Mouse (Mus musculus) ES-Bruce4 (cell line): Measurements from ENCODE around the gene Zfp281. TPM values are rescaled to one million over a fixed set of nuclear protein-coding genes. Genes with fewer than 3 reads are reported as not detected.

Experiments
- H3K27ac ChIP-seq: 2 replicates; pipeline ENCODE4 v1.5.1; 2012; ENCODE audit warnings: low read length, inconsistent platforms; ENCODE audit not compliant: insufficient read depth
- H3K27me3 ChIP-seq: 2 replicates; pipeline ENCODE4 v1.6.1; 2012; ENCODE audit warnings: mild to moderate bottlenecking, low read length, inconsistent platforms; ENCODE audit not compliant: control insufficient read depth, poor library complexity, insufficient read depth, severe bottlenecking
- H3K36me3 ChIP-seq: 2 replicates; pipeline ENCODE4 v1.6.1; 2012; ENCODE audit warnings: inconsistent platforms, mild to moderate bottlenecking, low read length, moderate library complexity; ENCODE audit not compliant: control insufficient read depth, poor library complexity, insufficient read depth, severe bottlenecking
- H3K4me1 ChIP-seq: one replicate; pipeline ENCODE4 v1.8.1; 2011; ENCODE audit warnings: low read length; ENCODE audit not compliant: control insufficient read depth, insufficient read depth
- H3K4me3 ChIP-seq: 2 replicates; pipeline ENCODE4 v1.5.1; 2011; ENCODE audit warnings: low read depth, mild to moderate bottlenecking, low read length
- H3K9ac ChIP-seq: 2 replicates; pipeline ENCODE4 v1.6.1; 2012; ENCODE audit warnings: low read depth, mild to moderate bottlenecking, inconsistent platforms; ENCODE audit not compliant: poor library complexity, severe bottlenecking
- H3K9me3 ChIP-seq: replicated peaks from 2 replicates; pipeline ENCODE4 v1.6.1; 2012; ENCODE audit warnings: mild to moderate bottlenecking, low read length, inconsistent platforms; ENCODE audit not compliant: control insufficient read depth, poor library complexity, insufficient read depth, severe bottlenecking
- CTCF ChIP-seq: IDR thresholded peaks from one replicate; pipeline ENCODE4 v1.8.1; 2011; ENCODE audit warnings: low read depth, low read length
- EP300 ChIP-seq: IDR thresholded peaks from 2 replicates; pipeline ENCODE4 v1.6.1; 2011; ENCODE audit warnings: low read depth, low read length; ENCODE audit not compliant: insufficient read depth
- POLR2A ChIP-seq: IDR thresholded peaks from one replicate; pipeline ENCODE4 v1.8.1; 2011; ENCODE audit warnings: low read length; ENCODE audit not compliant: insufficient read depth
- polyA plus RNA-seq: library from polyadenylated mRNA; stranded (reverse); fragments of >200 nt; gene quantifications from 2 replicates; pipeline ENCODE4 v1.2.4, GENCODE M21; 2011; ENCODE audit warnings: low read depth; ENCODE audit not compliant: missing spikeins, insufficient read depth, insufficient read length

Gene Zfp281
- polyA plus RNA-seq, 1 experiment: 98.1 TPM

DNA sequence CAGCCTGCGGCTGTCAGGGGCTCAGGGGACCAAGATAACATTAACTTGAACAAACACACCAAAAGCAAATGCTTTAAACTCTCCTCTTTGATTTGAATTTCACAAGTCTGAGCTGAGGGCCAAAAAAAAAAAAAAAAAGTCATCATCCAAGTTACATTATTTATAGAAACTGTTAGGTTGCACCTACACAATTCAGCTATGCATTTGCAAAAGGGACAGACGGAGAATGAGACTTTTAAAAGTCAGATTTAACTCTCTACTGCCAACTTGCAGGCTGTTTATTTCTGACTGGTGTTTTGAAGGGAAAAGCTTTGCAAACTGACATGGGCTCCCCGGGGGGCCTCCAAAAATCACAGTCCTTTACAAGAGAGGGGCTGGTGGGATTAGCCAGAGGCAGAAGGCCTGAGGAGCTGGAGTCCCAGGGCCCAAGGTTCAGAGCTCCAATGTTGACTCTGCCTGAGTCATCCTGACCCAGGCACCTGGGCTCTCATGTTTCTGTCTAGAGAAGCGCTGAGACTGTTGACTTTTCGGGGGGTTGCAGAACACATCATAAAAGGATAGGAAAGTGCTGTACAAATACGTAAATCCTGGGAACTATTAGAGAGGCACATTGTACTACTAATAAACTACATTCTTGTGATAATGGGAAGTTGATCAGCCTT is 40.4 kb downstream of the Zfp281 start:
- no peak overlapping the region for H3K9ac ChIP-seq
- H3K36me3 ChIP-seq: no peaks in the 10 kb centered on the region
- H3K27me3 ChIP-seq: no peaks in the 10 kb centered on the region
- H3K9me3 ChIP-seq: no peaks in the 10 kb centered on the region
- H3K4me1 ChIP-seq: peaks cover 7% of the 10 kb centered on the region
- 0 out of 2 replicates have a peak overlapping the region, but pooled peaks have one; percentile 9 for H3K27ac ChIP-seq
- no peak overlapping the region for H3K4me3 ChIP-seq
- TF ChIP-seq EP300 (no peak), CTCF (no peak), POLR2A (no peak)

DNA sequence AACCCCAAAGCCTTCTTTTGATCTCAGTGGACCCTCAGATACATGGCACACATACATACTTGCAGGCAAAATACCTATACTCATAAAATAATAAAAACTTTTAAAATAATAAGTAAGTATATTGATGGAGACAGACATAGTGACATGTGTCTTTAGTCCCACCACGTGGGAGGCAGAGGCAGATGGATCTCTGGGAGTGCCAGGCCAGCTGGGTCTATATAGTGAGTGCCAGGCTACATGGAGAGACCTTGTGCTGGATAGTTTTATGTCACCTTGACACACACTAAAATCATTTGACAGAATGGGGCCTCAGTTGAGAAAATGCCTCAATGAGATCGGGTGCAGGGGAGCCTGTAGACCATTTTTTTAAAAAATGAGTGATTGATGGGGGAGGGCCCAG is 41.8 kb downstream of the Zfp281 start:
- no peak overlapping the region for H3K9ac ChIP-seq
- H3K27me3 ChIP-seq: no peaks in the 10 kb centered on the region
- no peaks in the 10 kb centered on the region for H3K36me3 ChIP-seq
- H3K4me3 ChIP-seq: no peak overlapping the region
- no peak overlapping the region for H3K27ac ChIP-seq
- peaks cover 4% of the 10 kb centered on the region for H3K4me1 ChIP-seq
- no peaks in the 10 kb centered on the region for H3K9me3 ChIP-seq
- TF ChIP-seq POLR2A: no peak
- no peak for TF ChIP-seq CTCF
- no peak for TF ChIP-seq EP300

DNA sequence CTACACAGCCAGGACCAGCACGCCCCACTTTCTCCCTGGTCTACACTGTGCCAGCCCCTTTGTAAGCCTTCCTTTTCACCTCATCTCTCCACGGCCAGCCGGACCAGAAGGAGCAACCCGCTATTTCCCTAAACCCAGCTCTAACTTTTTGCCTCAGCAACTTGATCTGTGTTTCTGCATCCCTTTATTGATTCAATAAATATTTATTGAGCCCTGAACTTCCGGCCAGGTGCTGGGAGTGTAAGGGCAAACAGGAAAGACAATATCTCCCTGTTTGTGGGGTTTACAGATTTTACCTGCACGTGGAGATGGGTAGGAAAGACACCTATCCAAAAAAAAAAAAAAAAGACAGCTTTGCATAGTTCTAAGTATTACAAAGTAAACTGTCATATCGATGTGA is 45.2 kb downstream of the Zfp281 start:
- peak overlapping the region; percentile 40 for H3K27ac ChIP-seq
- peak overlapping the region; percentile 7 for H3K9ac ChIP-seq
- H3K36me3 ChIP-seq: no peaks in the 10 kb centered on the region
- peaks cover 4% of the 10 kb centered on the region for H3K4me1 ChIP-seq
- H3K9me3 ChIP-seq: no peaks in the 10 kb centered on the region
- TF ChIP-seq CTCF: no peak
- TF ChIP-seq POLR2A: no peak
- no peak for TF ChIP-seq EP300
- H3K4me3 ChIP-seq: no peak overlapping the region
- no peaks in the 10 kb centered on the region for H3K27me3 ChIP-seq

DNA sequence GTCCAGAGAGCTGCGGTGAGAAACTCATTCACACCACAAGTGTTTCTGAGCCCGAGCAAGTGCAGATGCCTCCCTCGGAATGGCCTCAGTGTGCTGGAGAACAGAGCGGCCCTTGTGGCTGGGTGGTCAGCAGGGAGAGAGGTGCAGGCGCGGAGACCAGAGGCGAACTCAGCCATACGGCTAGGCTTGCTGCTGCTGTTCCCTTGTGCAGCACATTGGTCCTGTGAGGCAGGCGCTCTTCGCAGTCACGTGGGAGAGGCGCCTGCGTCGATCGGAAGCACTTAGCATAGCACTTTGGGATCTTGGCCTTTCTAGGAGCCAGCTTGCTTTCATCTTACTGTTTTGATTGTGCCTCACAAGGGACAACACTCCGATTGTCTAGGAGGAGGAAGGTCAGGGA is 45.7 kb downstream of the Zfp281 start:
- Histone ChIP-seq H3K4me1 (peaks cover 4% of the 10 kb centered on the region), H3K4me3 (peak overlapping the region; percentile 6)

DNA sequence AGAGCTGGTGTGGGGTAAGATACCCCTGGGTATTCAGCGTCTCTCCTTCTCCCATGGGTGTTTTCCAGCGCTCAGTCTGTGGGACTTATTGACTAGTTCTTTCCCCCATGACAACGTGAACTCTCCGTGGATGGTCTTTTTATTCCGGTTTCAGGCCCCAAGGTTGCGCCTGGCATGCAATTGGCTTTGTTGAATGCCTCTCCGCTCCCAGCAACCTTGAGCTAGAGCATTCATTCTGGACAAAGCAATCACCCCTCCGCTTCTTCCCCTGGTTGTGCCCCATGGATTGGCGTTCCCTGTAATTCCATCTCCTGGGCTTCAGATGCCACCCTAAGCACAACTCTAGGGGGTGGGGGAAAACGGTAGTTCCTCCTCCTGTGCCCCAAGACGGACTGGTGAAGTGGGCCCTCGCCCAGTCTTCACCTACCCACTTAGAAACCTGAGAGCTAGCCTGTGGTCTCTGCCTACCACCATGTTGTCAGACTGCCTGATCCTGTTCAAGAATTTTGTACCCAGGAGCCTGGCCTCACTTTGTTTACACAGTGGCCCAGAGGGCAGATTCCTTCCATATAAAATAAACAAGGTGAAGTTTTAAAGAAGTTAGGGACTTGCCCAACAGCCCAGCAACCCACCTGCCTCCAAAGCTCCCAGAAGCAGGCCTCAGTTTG is 47.2 kb downstream of the Zfp281 start:
- Histone ChIP-seq H3K9me3 (no peaks in the 10 kb centered on the region), H3K9ac (peak overlapping the region; percentile 7), H3K27ac (peak overlapping the region; percentile 40), H3K4me1 (peaks cover 7% of the 10 kb centered on the region), H3K27me3 (no peaks in the 10 kb centered on the region), H3K4me3 (peak overlapping the region; percentile 2; the same call in 1 of the 2 replicates), H3K36me3 (no peaks in the 10 kb centered on the region)
- no peak for TF ChIP-seq CTCF
- no peak for TF ChIP-seq POLR2A
- TF ChIP-seq EP300: no peak

More for the DNA sequence above, 45.7 kb downstream of the Zfp281 start:
- Histone ChIP-seq H3K36me3 (no peaks in the 10 kb centered on the region), H3K27me3 (no peaks in the 10 kb centered on the region), H3K9ac (peak overlapping the region; percentile 7), H3K27ac (peak overlapping the region; percentile 40), H3K9me3 (no peaks in the 10 kb centered on the region)
- TF ChIP-seq POLR2A (peak; percentile 24), CTCF (no peak), EP300 (peak; percentile 84; the same call in 1 of the 2 replicates)

DNA sequence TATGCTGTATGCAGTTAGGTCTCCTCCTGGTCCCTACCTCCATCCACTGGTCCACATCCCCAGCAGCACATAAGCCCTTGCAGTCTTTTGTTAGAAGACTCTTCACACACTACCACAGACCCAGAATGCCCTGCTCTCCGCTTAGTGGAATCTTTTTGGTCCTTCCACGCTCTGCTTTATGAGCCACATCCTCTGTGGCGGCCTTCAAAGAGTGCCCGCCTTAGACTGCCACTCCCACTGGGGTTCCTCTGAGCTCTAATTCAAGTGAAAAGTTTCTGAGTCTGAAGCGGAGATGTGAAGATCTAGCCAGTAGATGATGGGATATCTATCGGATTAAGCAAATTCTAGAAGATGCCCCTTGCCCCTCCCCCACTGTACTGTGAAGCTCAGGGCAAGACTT is 47.9 kb downstream of the Zfp281 start:
- no peak overlapping the region for H3K4me3 ChIP-seq
- H3K27me3 ChIP-seq: no peaks in the 10 kb centered on the region
- H3K36me3 ChIP-seq: no peaks in the 10 kb centered on the region
- H3K9me3 ChIP-seq: no peaks in the 10 kb centered on the region
- H3K27ac ChIP-seq: peak overlapping the region; percentile 40
- peaks cover 7% of the 10 kb centered on the region for H3K4me1 ChIP-seq
- H3K9ac ChIP-seq: peak overlapping the region; percentile 7
- TF ChIP-seq CTCF (no peak), EP300 (no peak), POLR2A (no peak)
